Mouse (Mus musculus) intestine, postnatal 0 days (tissue): ENCODE measurements around the gene Nrp2. TPM values are rescaled to one million over a fixed set of nuclear protein-coding genes. Genes with fewer than 3 reads are reported as not detected.

Experiments
- ATAC-seq: fragments of 200-750 bp; cut with Nextera tagmentation; 2 replicates; pipeline ENCODE4 v1.8.0; 2017; ENCODE audit warnings: mild to moderate bottlenecking, moderate TSS enrichment, moderate library complexity
- H3K27ac ChIP-seq: fragments of 300-500 bp; sonication (generic); 2 replicates; pipeline ENCODE4 v1.5.1; 2014; ENCODE audit warnings: mild to moderate bottlenecking, low read depth, low read length, moderate library complexity
- H3K27me3 ChIP-seq: fragments of 300-500 bp; sonication (generic); replicated peaks from 2 replicates; pipeline ENCODE4 v1.6.1; 2014; ENCODE audit warnings: low read length, mixed read lengths; ENCODE audit not compliant: control insufficient read depth, insufficient read depth
- H3K36me3 ChIP-seq: fragments of 300-500 bp; sonication (generic); 2 replicates; pipeline ENCODE4 v1.6.1; 2014; ENCODE audit warnings: mild to moderate bottlenecking, moderate library complexity; ENCODE audit not compliant: control insufficient read depth, insufficient read depth
- H3K4me1 ChIP-seq: fragments of 300-500 bp; sonication (generic); replicated peaks from 2 replicates; pipeline ENCODE4 v1.6.1; 2014; ENCODE audit warnings: antibody characterized with exemption, low read length, mixed read lengths; ENCODE audit not compliant: control insufficient read depth, insufficient read depth
- H3K4me2 ChIP-seq: fragments of 300-500 bp; sonication (generic); replicated peaks from 2 replicates; pipeline ENCODE4 v1.6.1; 2014; ENCODE audit warnings: low read depth, mild to moderate bottlenecking, moderate library complexity
- H3K4me3 ChIP-seq: fragments of 300-500 bp; sonication (generic); 2 replicates; pipeline ENCODE4 v1.5.1; 2014; ENCODE audit warnings: low read depth, low read length
- H3K9ac ChIP-seq: fragments of 300-500 bp; sonication (generic); 2 replicates; pipeline ENCODE4 v1.6.1; 2014; ENCODE audit warnings: mild to moderate bottlenecking, low read depth, low read length
- H3K9me3 ChIP-seq: fragments of 300-500 bp; sonication (generic); 2 replicates; pipeline ENCODE4 v1.6.1; 2016; ENCODE audit warnings: mixed run types; ENCODE audit not compliant: control insufficient read depth
- CTCF ChIP-seq: sonication (generic); IDR thresholded peaks from 2 replicates; pipeline ENCODE4 v1.5.1; 2016; ENCODE audit warnings: low read depth, mild to moderate bottlenecking, control low read depth, antibody characterized with exemption, moderate library complexity
- WGBS: fragments of 180-500 bp; shearing (Covaris S2); extraction: QIAGEN DNeasy Blood & Tissue Kit; methylation state at CpG from one replicate; pipeline ENCODE4 v1.1.7; 2014; 5-methylcytosine and 5-hydroxymethylcytosine counted together
- polyA plus RNA-seq: library from polyadenylated mRNA; unstranded; fragments of >200 nt; fragmentation: Nextera tagmentation; extraction: Ambion mirVana; gene quantifications from 2 replicates; pipeline ENCODE4 v1.2.1, GENCODE M21; 2015

Gene Nrp2
- polyA plus RNA-seq, 1 experiment from 2014 or later, result 11.7 TPM

DNA sequence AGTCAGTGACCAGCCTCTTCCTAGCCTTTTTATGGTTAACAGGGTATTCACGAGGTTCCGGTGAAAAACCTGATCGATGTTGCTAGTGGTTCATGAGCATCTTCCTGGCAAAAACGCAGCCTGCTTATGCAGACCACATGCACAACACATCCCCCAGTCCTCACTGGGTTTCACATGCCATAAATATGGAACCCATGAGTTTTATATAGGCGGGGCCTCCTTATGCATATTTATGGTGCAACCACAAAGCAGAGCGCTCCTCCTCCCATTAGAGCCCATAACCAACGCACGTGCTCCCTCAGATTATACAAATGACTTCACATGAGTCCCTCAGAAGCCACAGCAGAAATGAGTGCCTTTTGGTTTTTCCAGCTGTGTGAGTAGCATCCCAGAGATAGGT lies 49.0 kb downstream of the Nrp2 start:
- no peak overlapping the region for H3K27ac ChIP-seq
- no peaks in the 10 kb centered on the region for H3K4me1 ChIP-seq
- no peak for TF ChIP-seq CTCF
- no peak for ATAC-seq
- H3K9ac ChIP-seq, result no peak overlapping the region
- H3K36me3 ChIP-seq, result peaks cover 19% of the 10 kb centered on the region
- no peak overlapping the region for H3K4me3 ChIP-seq
- H3K27me3 ChIP-seq, result no peaks in the 10 kb centered on the region
- no peaks in the 10 kb centered on the region for H3K9me3 ChIP-seq
- no peak overlapping the region for H3K4me2 ChIP-seq
- WGBS, result 88% methylated on average over 8 of the region's 8 CpGs

DNA sequence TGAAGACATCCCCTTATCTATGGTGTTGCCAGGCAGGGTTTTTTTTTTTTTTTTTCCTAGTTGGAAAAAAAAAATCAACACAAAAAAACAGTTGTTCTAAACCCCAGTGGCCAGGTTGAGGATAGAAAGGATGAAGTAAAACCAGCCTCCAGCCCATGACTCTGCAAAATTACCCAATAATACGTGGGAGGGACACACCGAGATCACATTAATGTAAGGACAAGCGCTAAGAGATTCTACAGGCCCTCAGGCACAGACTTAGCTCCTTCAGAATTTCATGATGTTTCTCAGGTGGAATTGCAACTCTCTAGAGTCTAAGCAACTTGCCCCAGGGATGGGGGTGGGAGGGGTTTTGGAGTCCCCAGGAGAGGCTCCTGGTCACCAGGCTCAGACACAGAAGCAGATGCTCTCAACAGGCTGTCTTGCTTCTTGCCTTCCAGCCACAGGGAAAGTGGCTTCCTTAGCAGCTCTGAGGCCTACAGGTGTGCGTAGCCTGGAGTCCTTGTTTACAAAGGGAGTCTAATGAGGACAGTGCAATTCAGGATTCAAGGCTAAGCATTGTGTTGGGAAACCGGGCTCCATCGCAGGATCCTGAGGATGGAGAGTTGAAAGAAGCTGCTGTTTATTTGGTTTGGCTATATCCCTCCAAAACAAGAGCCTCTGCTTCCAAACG lies 49.7 kb downstream of the Nrp2 start:
- 74% methylated on average over 7 of the region's 7 CpGs for WGBS
- H3K27ac ChIP-seq, result no peak overlapping the region
- no peaks in the 10 kb centered on the region for H3K27me3 ChIP-seq
- no peak overlapping the region for H3K9ac ChIP-seq
- no peak overlapping the region for H3K4me3 ChIP-seq
- H3K4me2 ChIP-seq, result no peak overlapping the region
- ATAC-seq, result no peak
- no peaks in the 10 kb centered on the region for H3K4me1 ChIP-seq
- H3K9me3 ChIP-seq, result no peaks in the 10 kb centered on the region
- TF ChIP-seq CTCF, result no peak
- H3K36me3 ChIP-seq, result peaks cover 19% of the 10 kb centered on the region

DNA sequence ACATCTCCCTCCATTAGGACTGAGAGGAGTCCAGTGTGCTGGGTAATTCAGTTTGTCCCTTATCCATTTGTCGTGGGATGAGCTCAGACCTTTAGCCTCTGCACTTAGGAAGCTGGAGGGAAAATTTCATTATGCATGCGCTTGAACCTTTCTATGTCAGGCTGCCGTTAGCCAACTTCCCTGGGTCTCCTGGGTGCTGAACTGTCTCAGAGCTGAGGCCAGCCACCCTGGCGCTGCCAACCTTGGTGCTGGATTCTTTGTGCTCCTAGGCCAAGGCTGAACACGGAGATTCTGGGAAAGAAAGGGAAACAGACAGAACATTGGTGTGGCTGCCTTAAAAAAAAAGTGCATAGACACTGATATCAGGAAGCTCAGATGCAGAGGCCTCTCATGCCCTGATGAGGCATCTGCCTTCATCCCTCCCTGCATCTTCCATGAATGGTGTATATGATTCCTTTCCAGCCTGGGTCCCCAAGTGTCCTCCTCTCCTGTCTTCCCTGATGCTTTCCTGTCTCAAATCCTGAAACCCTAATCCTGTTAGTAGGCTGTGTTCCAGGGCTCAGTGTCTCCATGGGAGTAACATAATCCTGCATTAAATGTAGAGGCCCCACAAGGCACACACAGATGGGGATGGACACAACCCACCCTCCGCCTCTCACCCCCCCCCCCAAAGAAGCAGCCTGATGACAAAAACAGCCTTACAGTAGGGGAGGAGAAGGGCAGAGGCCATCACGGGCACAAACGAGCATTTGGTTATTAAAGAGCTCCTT lies 51.2 kb downstream of the Nrp2 start:
- H3K4me2 ChIP-seq, result no peak overlapping the region
- WGBS, result 74% methylated on average over 8 of the region's 8 CpGs
- peaks cover 16% of the 10 kb centered on the region for H3K36me3 ChIP-seq
- no peaks in the 10 kb centered on the region for H3K4me1 ChIP-seq
- H3K4me3 ChIP-seq, result no peak overlapping the region
- no peak for TF ChIP-seq CTCF
- H3K9me3 ChIP-seq, result no peaks in the 10 kb centered on the region
- no peak overlapping the region for H3K27ac ChIP-seq
- no peak overlapping the region for H3K9ac ChIP-seq
- H3K27me3 ChIP-seq, result no peaks in the 10 kb centered on the region
- no peak for ATAC-seq

DNA sequence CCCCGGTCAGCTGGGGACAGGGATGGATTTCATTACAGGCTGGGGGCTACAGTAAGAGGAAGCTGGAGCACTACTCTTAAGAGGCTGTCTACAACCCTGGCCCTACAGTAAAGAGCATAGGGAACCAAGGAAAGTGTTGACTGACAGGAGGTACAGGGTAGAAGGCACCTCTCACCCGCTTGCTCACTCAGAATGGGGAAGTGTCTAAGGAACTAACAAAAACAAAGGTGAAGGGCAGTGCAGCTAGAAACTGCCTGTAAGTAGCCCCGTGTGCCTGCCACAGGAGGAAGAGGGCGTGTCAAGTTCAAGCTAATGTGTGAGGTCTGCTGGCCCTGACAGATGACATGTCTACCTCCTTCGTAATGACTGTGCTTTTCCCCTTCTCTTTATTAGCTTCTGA lies 57.0 kb downstream of the Nrp2 start:
- Histone ChIP-seq H3K9ac (no peak overlapping the region), H3K36me3 (peaks cover 14% of the 10 kb centered on the region), H3K4me2 (no peak overlapping the region), H3K4me3 (no peak overlapping the region), H3K4me1 (no peaks in the 10 kb centered on the region), H3K27me3 (no peaks in the 10 kb centered on the region), H3K9me3 (no peaks in the 10 kb centered on the region), H3K27ac (no peak overlapping the region)
- 47% methylated on average over 5 of the region's 5 CpGs for WGBS
- no peak for TF ChIP-seq CTCF
- ATAC-seq, result no peak

DNA sequence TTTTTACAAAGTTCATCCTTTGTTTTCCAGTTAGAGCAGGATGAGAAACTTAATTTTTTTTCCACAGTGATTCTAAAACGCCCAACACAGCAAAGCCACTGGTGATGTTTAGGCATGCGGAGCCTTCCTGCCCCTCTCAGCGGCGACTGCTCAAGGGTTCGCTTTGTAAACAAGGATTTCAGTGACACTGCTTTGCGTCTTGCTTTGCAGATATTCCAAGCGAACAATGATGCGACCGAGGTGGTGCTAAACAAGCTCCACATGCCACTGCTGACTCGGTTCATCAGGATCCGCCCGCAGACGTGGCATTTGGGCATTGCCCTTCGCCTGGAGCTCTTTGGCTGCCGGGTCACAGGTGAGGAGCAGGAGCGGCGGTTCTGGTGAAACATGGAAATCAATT lies 57.5 kb downstream of the Nrp2 start:
- ATAC-seq, result no peak
- Histone ChIP-seq H3K4me2 (no peak overlapping the region), H3K9me3 (no peaks in the 10 kb centered on the region), H3K4me3 (no peak overlapping the region), H3K9ac (no peak overlapping the region), H3K36me3 (peaks cover 14% of the 10 kb centered on the region), H3K27ac (no peak overlapping the region), H3K4me1 (no peaks in the 10 kb centered on the region), H3K27me3 (no peaks in the 10 kb centered on the region)
- WGBS, result 75% methylated on average over 17 of the region's 17 CpGs
- TF ChIP-seq CTCF, result no peak

DNA sequence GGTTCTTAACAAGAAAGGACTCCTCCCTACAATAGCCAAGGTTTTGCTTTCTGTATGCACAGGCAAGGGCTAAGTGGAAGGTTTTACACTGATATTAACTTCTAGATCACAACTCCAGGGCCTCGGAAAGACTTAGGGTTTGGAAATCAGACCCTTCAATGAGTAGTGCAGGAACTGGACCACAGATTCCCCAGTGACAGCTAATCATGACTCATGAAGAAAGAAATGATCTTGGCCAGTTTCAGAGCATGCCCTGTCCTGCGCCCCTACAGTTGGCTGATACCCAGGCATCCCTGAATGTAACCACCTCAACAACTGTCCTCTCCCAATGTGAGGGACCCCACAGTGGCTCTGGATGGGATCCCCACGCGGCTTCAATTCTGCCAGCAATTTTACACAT lies 60.7 kb downstream of the Nrp2 start:
- no peak for TF ChIP-seq CTCF
- no peaks in the 10 kb centered on the region for H3K9me3 ChIP-seq
- H3K4me1 ChIP-seq, result no peaks in the 10 kb centered on the region
- no peaks in the 10 kb centered on the region for H3K27me3 ChIP-seq
- no peak overlapping the region for H3K4me3 ChIP-seq
- no peak overlapping the region for H3K4me2 ChIP-seq
- H3K36me3 ChIP-seq, result peaks cover 14% of the 10 kb centered on the region
- no peak overlapping the region for H3K27ac ChIP-seq
- WGBS, result 94% methylated on average over 4 of the region's 4 CpGs
- ATAC-seq, result no peak
- no peak overlapping the region for H3K9ac ChIP-seq
